Mouse (Mus musculus): Measurements from ENCODE around the gene Rmnd1.

Gene Rmnd1

GRCm38 (mm10) chr10:4354371-4355260 lies 77.6 kb downstream of the Rmnd1 start:
- DNase-seq (ENCODE audit: low spot score in 2 of 2) = no peak
